Mouse (Mus musculus) forebrain, embryonic 11.5 days (tissue): ENCODE results near the gene Rnf123. TPM values are rescaled to one million over a fixed set of nuclear protein-coding genes. Genes with fewer than 3 reads are reported as not detected.

Experiments used
- ATAC-seq: fragments of 200-750 bp; cut with Nextera tagmentation; replicated peaks from 2 replicates; pipeline ENCODE4 v1.8.0; 2017; ENCODE audit warnings: moderate TSS enrichment; ENCODE audit not compliant: low FRiP score
- DNase-seq: peaks from one replicate; pipeline ENCODE4 v3.0.0-alpha.2; 2017; ENCODE audit warnings: low spot score
- H3K27ac ChIP-seq: fragments of 300-500 bp; sonication (generic); 2 replicates; pipeline ENCODE4 v1.5.1; 2014; ENCODE audit warnings: low read depth, low read length
- H3K27me3 ChIP-seq: fragments of 300-500 bp; sonication (generic); 2 replicates; pipeline ENCODE4 v1.6.1; 2014; ENCODE audit warnings: mild to moderate bottlenecking, low read length, mixed read lengths; ENCODE audit not compliant: control insufficient read depth, insufficient read depth
- H3K36me3 ChIP-seq: fragments of 300-500 bp; sonication (generic); 2 replicates; pipeline ENCODE4 v1.6.1; 2014; ENCODE audit warnings: mild to moderate bottlenecking, low read length, moderate library complexity, mixed read lengths; ENCODE audit not compliant: control insufficient read depth, insufficient read depth
- H3K4me1 ChIP-seq: fragments of 300-500 bp; sonication (generic); replicated peaks from 2 replicates; pipeline ENCODE4 v1.6.1; 2014; ENCODE audit warnings: low read length, mixed read lengths; ENCODE audit not compliant: control insufficient read depth, insufficient read depth
- H3K4me2 ChIP-seq: fragments of 300-500 bp; sonication (generic); 2 replicates; pipeline ENCODE4 v1.6.1; 2014; ENCODE audit warnings: low read depth, mild to moderate bottlenecking, low read length, moderate library complexity, mixed read lengths; ENCODE audit not compliant: severe bottlenecking
- H3K4me3 ChIP-seq: fragments of 300-500 bp; sonication (generic); 2 replicates; pipeline ENCODE4 v1.5.1; 2014; ENCODE audit warnings: low read depth, low read length
- H3K9ac ChIP-seq: fragments of 300-500 bp; sonication (generic); 2 replicates; pipeline ENCODE4 v1.6.1; 2014; ENCODE audit warnings: low read length
- H3K9me3 ChIP-seq: fragments of 300-500 bp; sonication (generic); 2 replicates; pipeline ENCODE4 v1.6.1; 2016; ENCODE audit warnings: low read length, mixed read lengths; ENCODE audit not compliant: control insufficient read depth
- WGBS: fragments of 180-500 bp; shearing (Covaris S2); extraction: QIAGEN DNeasy Blood & Tissue Kit; methylation state at CpG from one replicate; pipeline ENCODE4 v1.1.7; 2014; 5-methylcytosine and 5-hydroxymethylcytosine counted together
- polyA plus RNA-seq: library from polyadenylated mRNA; unstranded; fragments of >200 nt; fragmentation: Nextera tagmentation; extraction: Ambion mirVana; gene quantifications from 2 replicates; pipeline ENCODE4 v1.2.1, GENCODE M21; 2014

Gene Rnf123
- polyA plus RNA-seq, 1 experiment from 2014 or later, result 34.7 TPM

GRCm38 (mm10) chr9:108063361-108063760 is 19.8 kb downstream of the Rnf123 start:
- Histone ChIP-seq H3K27me3 (no peaks in the 10 kb centered on the region), H3K4me2 (no peak overlapping the region), H3K9ac (no peak overlapping the region), H3K27ac (no peak overlapping the region), H3K9me3 (no peaks in the 10 kb centered on the region), H3K4me1 (no peaks in the 10 kb centered on the region), H3K4me3 (no peak overlapping the region), H3K36me3 (no peaks in the 10 kb centered on the region)
- ATAC-seq (no peak), DNase-seq (no peak)
- WGBS, result 92% methylated on average over 12 of the region's 12 CpGs

- Histone ChIP-seq H3K4me2 (no peak overlapping the region), H3K4me1 (no peaks in the 10 kb centered on the region), H3K27me3 (no peaks in the 10 kb centered on the region), H3K9me3 (no peaks in the 10 kb centered on the region), H3K36me3 (no peaks in the 10 kb centered on the region), H3K27ac (no peak overlapping the region), H3K4me3 (no peak overlapping the region), H3K9ac (no peak overlapping the region)
- ATAC-seq, result no peak
- no peak for DNase-seq
- 87% methylated on average over 3 of the region's 3 CpGs for WGBS
Measured at GRCm38 (mm10) chr9:108062142-108062541, 21.0 kb downstream of the Rnf123 start.

GRCm38 (mm10) chr9:108058291-108058690 is 24.9 kb downstream of the Rnf123 start:
- Histone ChIP-seq H3K9me3 (no peaks in the 10 kb centered on the region), H3K27ac (no peak overlapping the region), H3K4me1 (no peaks in the 10 kb centered on the region; the same call in 1 of the 2 replicates), H3K27me3 (no peaks in the 10 kb centered on the region), H3K36me3 (no peaks in the 10 kb centered on the region), H3K4me3 (no peak overlapping the region), H3K9ac (no peak overlapping the region), H3K4me2 (no peak overlapping the region)
- 95% methylated on average over 9 of the region's 9 CpGs for WGBS
- ATAC-seq (no peak), DNase-seq (peak; percentile 47)

GRCm38 (mm10) chr9:108057262-108057562 is 25.9 kb downstream of the Rnf123 start:
- H3K4me1 ChIP-seq, result no peaks in the 10 kb centered on the region; the same call in 1 of the 2 replicates
- H3K9me3 ChIP-seq, result no peaks in the 10 kb centered on the region
- no peak for ATAC-seq
- H3K4me3 ChIP-seq, result no peak overlapping the region
- H3K9ac ChIP-seq, result no peak overlapping the region
- no peaks in the 10 kb centered on the region for H3K36me3 ChIP-seq
- no peak overlapping the region for H3K27ac ChIP-seq
- 87% methylated on average over 5 of the region's 5 CpGs for WGBS
- no peak overlapping the region for H3K4me2 ChIP-seq
- DNase-seq, result no peak
- H3K27me3 ChIP-seq, result no peaks in the 10 kb centered on the region

GRCm38 (mm10) chr9:108056361-108057261 is 26.5 kb downstream of the Rnf123 start:
- Histone ChIP-seq H3K4me3 (no peak overlapping the region), H3K36me3 (no peaks in the 10 kb centered on the region), H3K4me1 (no peaks in the 10 kb centered on the region; the same call in 1 of the 2 replicates), H3K27ac (no peak overlapping the region), H3K27me3 (no peaks in the 10 kb centered on the region), H3K4me2 (no peak overlapping the region), H3K9me3 (no peaks in the 10 kb centered on the region), H3K9ac (no peak overlapping the region)
- ATAC-seq (no peak), DNase-seq (peak; percentile 49)
- 83% methylated on average over 28 of the region's 28 CpGs for WGBS

- H3K9me3 ChIP-seq, result no peaks in the 10 kb centered on the region
- no peak overlapping the region for H3K9ac ChIP-seq
- H3K36me3 ChIP-seq, result no peaks in the 10 kb centered on the region; the same call in 1 of the 2 replicates
- 90% methylated on average over 6 of the region's 6 CpGs for WGBS
- no peaks in the 10 kb centered on the region; the same call in 1 of the 2 replicates for H3K4me1 ChIP-seq
- no peak overlapping the region for H3K4me3 ChIP-seq
- ATAC-seq, result no peak
- DNase-seq, result peak; percentile 49
- H3K27me3 ChIP-seq, result no peaks in the 10 kb centered on the region
- H3K4me2 ChIP-seq, result no peak overlapping the region
- H3K27ac ChIP-seq, result no peak overlapping the region
Measured at GRCm38 (mm10) chr9:108055661-108056237, 27.4 kb downstream of the Rnf123 start.

- no peak overlapping the region for H3K9ac ChIP-seq
- DNase-seq (no peak), ATAC-seq (no peak)
- peaks cover 2% of the 10 kb centered on the region; the same call in 1 of the 2 replicates for H3K4me1 ChIP-seq
- no peak overlapping the region for H3K27ac ChIP-seq
- no peak overlapping the region for H3K4me2 ChIP-seq
- H3K9me3 ChIP-seq, result no peaks in the 10 kb centered on the region
- no peak overlapping the region for H3K4me3 ChIP-seq
- no peaks in the 10 kb centered on the region; the same call in 1 of the 2 replicates for H3K36me3 ChIP-seq
- no peaks in the 10 kb centered on the region for H3K27me3 ChIP-seq
- 100% methylated on average over 1 of the region's 1 CpGs for WGBS
Measured at GRCm38 (mm10) chr9:108055061-108055460, 28.1 kb downstream of the Rnf123 start.

- Histone ChIP-seq H3K9ac (no peak overlapping the region), H3K27ac (no peak overlapping the region), H3K4me3 (no peak overlapping the region), H3K27me3 (no peaks in the 10 kb centered on the region), H3K4me1 (peaks cover 3% of the 10 kb centered on the region; the same call in 1 of the 2 replicates), H3K4me2 (no peak overlapping the region), H3K9me3 (no peaks in the 10 kb centered on the region), H3K36me3 (no peaks in the 10 kb centered on the region; the same call in 1 of the 2 replicates)
- WGBS, result 91% methylated on average over 22 of the region's 22 CpGs
- no peak for ATAC-seq
- DNase-seq, result no peak
Measured at GRCm38 (mm10) chr9:108054331-108055040, 28.7 kb downstream of the Rnf123 start.
